ENCODE assay signal across 10 mouse cellular contexts in genomic region chr7:89178601-89179000, GRCm38 (mm10).
DNase-seq lines count a peak whose midpoint lies in the region; ATAC-seq and TF ChIP-seq lines count a peak whose summit lies in the region.
"Had no signal": no experiment of that assay in that cellular context is flagged by ENCODE, and none has a peak within 500 bp of the region (broad histone marks: within the 10 kb centered on the region; RNA-seq: fewer than 3 reads in every experiment).

No protein-coding gene starts in this region.

- H3K4me1 ChIP-seq in forebrain, postnatal 0 days (ENCODE audit: insufficient read depth), result no peaks in the 10 kb centered on the region
- H3K4me1 ChIP-seq in forebrain, embryonic 10.5 days, result no peaks in the 10 kb centered on the region
- peaks cover 27% of the 10 kb centered on the region for H3K4me1 ChIP-seq in stomach, embryonic 16.5 days (ENCODE audit: control insufficient read depth, insufficient read depth, low read length)
- peaks cover under 1% of the 10 kb centered on the region; the same call in 1 of the 2 replicates for H3K4me1 ChIP-seq in intestine, embryonic 15.5 days (replicated peaks)

- no peaks in the 10 kb centered on the region for H3K27me3 ChIP-seq in forebrain, postnatal 0 days (ENCODE audit: insufficient read depth, low read length)
- no peaks in the 10 kb centered on the region for H3K27me3 ChIP-seq in forebrain, embryonic 10.5 days (ENCODE audit: poor library complexity, severe bottlenecking)
- no peaks in the 10 kb centered on the region for H3K27me3 ChIP-seq in stomach, embryonic 16.5 days (ENCODE audit: control insufficient read depth, insufficient read depth, low read length)
- no peaks in the 10 kb centered on the region for H3K27me3 ChIP-seq in intestine, embryonic 15.5 days (replicated peaks)

- TF ChIP-seq CTCF in forebrain, postnatal 0 days (IDR thresholded peaks at IDR 0.05; ENCODE audit: low read depth), result no peak

- WGBS in forebrain, postnatal 0 days, result 50% methylated on average over 2 of the region's 2 CpGs
- 96% methylated on average over 2 of the region's 2 CpGs for WGBS in forebrain, embryonic 10.5 days
- 49% methylated on average over 2 of the region's 2 CpGs for WGBS in stomach, embryonic 16.5 days
- WGBS in intestine, embryonic 15.5 days, result 67% methylated on average over 2 of the region's 2 CpGs

- DNase-seq in forebrain, postnatal 0 days, result peak; percentile 39
- DNase-seq in forebrain, embryonic 10.5 days (ENCODE audit: extremely low spot score, low spot score), result no peak
- DNase-seq in right cerebral cortex, adult 2 months (ENCODE audit: low spot score in 2 of 2), result peak; percentile 51 to 59
- no peak for DNase-seq in right cerebral cortex, postnatal 14 days
- DNase-seq in gastrocnemius, postnatal 10 days, result peak; percentile 18
- DNase-seq: midbrain, embryonic 14.5 days had no signal

- no peak overlapping the region for H3K4me3 ChIP-seq in forebrain, postnatal 0 days (ENCODE audit: low read depth, low read length)
- H3K4me3 ChIP-seq in forebrain, embryonic 10.5 days, result no peak overlapping the region
- no peak overlapping the region for H3K4me3 ChIP-seq in stomach, embryonic 16.5 days (replicated peaks; ENCODE audit: low read length)
- H3K4me3 ChIP-seq in intestine, embryonic 15.5 days (replicated peaks), result no peak overlapping the region
- H3K4me3 ChIP-seq: heart, adult 2 months had no signal

- no peak overlapping the region for H3K9ac ChIP-seq in forebrain, postnatal 0 days
- H3K9ac ChIP-seq in stomach, embryonic 16.5 days (ENCODE audit: low read length), result no peak overlapping the region
- H3K9ac ChIP-seq in intestine, embryonic 15.5 days, result no peak overlapping the region

- no peaks in the 10 kb centered on the region for H3K9me3 ChIP-seq in forebrain, postnatal 0 days (ENCODE audit: low read length)
- H3K9me3 ChIP-seq in forebrain, embryonic 10.5 days, result no peaks in the 10 kb centered on the region
- H3K9me3 ChIP-seq in stomach, embryonic 16.5 days (replicated peaks; ENCODE audit: control insufficient read depth, low read length), result no peaks in the 10 kb centered on the region
- no peaks in the 10 kb centered on the region for H3K9me3 ChIP-seq in intestine, embryonic 15.5 days

- H3K4me2 ChIP-seq in forebrain, postnatal 0 days (ENCODE audit: low read depth), result no peak overlapping the region
- H3K4me2 ChIP-seq in stomach, embryonic 16.5 days (ENCODE audit: low read depth, low read length), result no peak overlapping the region
- H3K4me2 ChIP-seq in intestine, embryonic 15.5 days (replicated peaks), result no peak overlapping the region

- H3K36me3 ChIP-seq in forebrain, postnatal 0 days (ENCODE audit: insufficient read depth), result no peaks in the 10 kb centered on the region
- no peaks in the 10 kb centered on the region for H3K36me3 ChIP-seq in forebrain, embryonic 10.5 days (replicated peaks)
- no peaks in the 10 kb centered on the region for H3K36me3 ChIP-seq in stomach, embryonic 16.5 days (ENCODE audit: control insufficient read depth, insufficient read depth, low read length)
- H3K36me3 ChIP-seq in intestine, embryonic 15.5 days, result no peaks in the 10 kb centered on the region

- H3K27ac ChIP-seq in forebrain, postnatal 0 days (ENCODE audit: low read depth, low read length), result no peak overlapping the region
- no peak overlapping the region for H3K27ac ChIP-seq in forebrain, embryonic 10.5 days
- peak overlapping the region; percentile 71 for H3K27ac ChIP-seq in stomach, embryonic 16.5 days (ENCODE audit: low read length)
- no peak overlapping the region for H3K27ac ChIP-seq in intestine, embryonic 15.5 days
- H3K27ac ChIP-seq: heart, adult 2 months had no signal

- ATAC-seq in forebrain, postnatal 0 days, result peak; percentile 93
- ATAC-seq in stomach, embryonic 16.5 days (ENCODE audit: insufficient read depth, low FRiP score), result no peak
- ATAC-seq in erythroblast, adult 5-6 weeks (replicated peaks; ENCODE audit: low FRiP score, poor library complexity, severe bottlenecking), result no peak
- no peak for ATAC-seq in intestine, embryonic 15.5 days

Comparison
In these comparisons a context has a peak if more than half of its experiments do, and no peak if none do; other contexts are left out.
1. DNase-seq: peak in forebrain, postnatal 0 days (single experiment), right cerebral cortex, adult 2 months (2 of 2) and gastrocnemius, postnatal 10 days (single experiment); none in forebrain, embryonic 10.5 days (single experiment) and right cerebral cortex, postnatal 14 days (single experiment).